Mouse (Mus musculus) ES-E14 (cell line): ENCODE results near the gene Fancf.

Experiments
- MAFK ChIP-seq: IDR thresholded peaks from 2 replicates; pipeline ENCODE4 v1.6.1; 2014; ENCODE audit warnings: mild to moderate bottlenecking, low read depth, low read length, inconsistent platforms; ENCODE audit not compliant: insufficient read depth
- ZNF384 ChIP-seq: IDR thresholded peaks from 2 replicates; pipeline ENCODE4 v1.6.1; 2012; ENCODE audit warnings: low read depth, low read length, inconsistent platforms

- TF ChIP-seq ZNF384 (no peak), MAFK (no peak)
These were observed 46.4 kb downstream of the Fancf start for GRCm38 (mm10) chr7:51815473-51816282.
